Mouse (Mus musculus) retina, adult 2 months (tissue): ENCODE data around the gene Efcab5.
"Not testable (repeated sequence)": the region's sequence is repeated elsewhere in the genome, so short reads cannot be mapped to it uniquely, and the experiment has no call there.

Source experiments
- DNase-seq: peaks from one replicate; pipeline ENCODE4 v3.0.0-alpha.2; 2012; ENCODE audit warnings: low read depth, low spot score

Efcab5 gene

GRCm38 (mm10) chr11:77179771-77180170 is 9.0 kb downstream of the Efcab5 start:
- DNase-seq, result no peak

GRCm38 (mm10) chr11:77174531-77174930 is 14.2 kb downstream of the Efcab5 start:
- no peak for DNase-seq

- DNase-seq, result no peak
Observed at GRCm38 (mm10) chr11:77173731-77174130, 15.0 kb downstream of the Efcab5 start.

DNA sequence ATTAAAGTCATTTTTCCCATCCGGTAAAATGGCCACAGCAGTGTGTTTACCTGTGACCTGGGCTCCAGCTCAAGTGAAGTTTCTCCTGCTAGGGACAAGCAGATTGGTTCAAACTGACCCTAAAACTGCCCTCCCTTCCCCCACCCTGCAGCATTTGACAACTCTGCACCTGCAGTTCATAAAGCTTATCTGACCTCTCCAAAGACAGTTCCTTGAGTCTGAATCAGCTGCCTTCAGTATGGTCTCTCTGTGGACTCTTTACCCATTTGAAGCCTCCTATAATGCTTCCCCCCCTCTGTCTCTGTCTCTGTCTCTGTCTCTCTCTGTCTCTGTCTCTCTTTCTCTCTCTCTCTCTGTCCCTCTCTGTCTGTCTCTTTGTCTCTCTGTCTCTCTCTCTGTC is 28.0 kb downstream of the Efcab5 start:
- DNase-seq, result no peak

DNA sequence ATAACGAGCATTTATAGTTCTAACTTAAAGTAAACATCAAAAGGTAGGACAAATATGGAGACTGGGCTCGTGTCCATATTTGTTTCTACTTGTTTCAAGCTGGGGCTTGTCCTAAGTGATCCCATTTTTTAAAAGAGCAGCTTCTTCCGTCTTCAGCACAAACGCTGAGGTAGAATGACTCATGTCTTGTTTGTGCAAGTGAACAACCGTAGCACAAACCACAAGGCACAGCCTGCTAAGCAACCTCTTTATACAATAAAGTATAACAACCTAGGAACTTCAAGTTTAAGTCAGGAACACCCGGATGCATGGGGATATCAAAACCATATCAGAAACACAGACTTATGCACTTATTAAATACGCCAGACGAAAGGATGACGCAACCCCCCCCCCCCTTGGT is 28.4 kb downstream of the Efcab5 start:
- DNase-seq, result no peak

DNA sequence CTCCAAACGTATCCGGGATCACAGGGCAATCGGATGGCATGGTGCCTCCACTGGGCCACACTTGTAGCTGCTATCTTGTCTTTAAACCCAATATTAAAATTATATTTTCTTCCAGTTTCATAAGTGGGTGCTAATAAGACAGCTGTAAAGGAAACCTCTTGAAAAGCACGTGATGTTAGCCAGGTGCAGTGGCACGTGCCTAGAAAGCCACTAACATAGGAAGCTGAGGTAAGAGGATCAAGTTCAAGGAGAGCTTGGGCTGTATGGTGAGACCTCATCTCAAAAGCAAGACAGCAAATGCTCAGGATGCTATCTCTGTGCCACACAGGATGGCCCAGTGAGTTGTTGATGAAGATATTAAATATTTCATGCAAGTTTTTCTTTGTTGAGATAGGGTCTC is 34.6 kb downstream of the Efcab5 start:
- no peak for DNase-seq

- no peak for DNase-seq
Observed at GRCm38 (mm10) chr11:77150806-77151205, 38.0 kb downstream of the Efcab5 start.

DNA sequence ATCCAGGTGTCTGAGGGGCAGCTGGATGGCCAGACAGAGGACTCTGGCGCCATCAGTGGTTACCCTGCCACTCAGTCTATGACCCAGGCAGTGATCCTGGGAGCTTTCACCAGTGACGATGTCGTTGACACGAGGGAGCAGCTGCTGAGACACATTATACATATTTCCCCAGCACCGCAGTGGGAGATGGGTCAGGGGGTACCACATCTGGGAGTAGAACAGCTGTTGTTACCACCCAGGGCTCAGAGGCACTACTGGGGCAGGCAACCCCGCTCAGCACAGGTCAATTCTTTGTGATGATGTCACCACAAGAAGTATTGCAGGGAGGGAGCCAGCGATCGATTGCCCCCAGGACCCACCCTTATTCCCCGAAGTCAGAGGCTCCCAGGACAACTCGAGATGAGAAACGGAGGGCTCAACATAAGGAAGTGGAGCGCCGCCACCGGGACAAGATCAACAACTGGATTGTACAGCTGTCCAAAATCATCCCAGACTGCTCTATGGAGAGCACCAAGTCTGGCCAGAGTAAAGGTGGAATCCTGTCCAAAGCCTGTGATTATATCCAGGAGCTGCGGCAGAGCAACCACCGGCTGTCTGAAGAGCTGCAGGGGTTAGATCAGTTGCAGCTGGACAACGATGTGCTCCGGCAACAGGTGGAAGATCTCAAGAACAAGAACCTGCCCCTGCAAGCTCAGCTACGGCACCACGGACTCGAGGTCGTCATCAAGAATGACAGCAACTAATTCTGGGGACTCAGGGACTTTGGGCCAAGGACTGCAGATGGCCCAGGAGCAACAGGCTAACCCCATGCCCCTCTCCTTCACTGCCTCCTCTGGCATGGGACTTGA is 38.8 kb downstream of the Efcab5 start:
- DNase-seq, result not testable (repeated sequence)

DNA sequence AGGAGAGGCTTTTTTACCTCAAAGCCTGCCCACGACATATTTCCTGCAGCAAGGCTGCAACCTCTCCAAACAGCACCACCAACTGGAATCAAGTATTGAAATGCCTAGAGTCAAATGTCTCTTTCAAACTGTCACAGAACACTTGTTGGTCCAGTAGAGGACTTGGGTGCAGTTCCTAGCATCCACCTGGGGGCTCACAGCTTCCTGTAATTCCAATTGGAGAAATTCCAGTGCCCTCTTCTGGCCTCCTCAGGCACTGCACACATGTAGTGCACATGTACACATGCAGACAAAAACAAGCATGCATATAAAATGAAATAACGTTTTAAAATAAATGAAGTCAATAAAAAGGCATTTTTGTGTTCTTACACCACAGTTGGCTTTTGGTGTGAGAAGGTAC is 40.0 kb downstream of the Efcab5 start:
- no peak for DNase-seq

- no peak for DNase-seq
Observed at GRCm38 (mm10) chr11:77147753-77148152, 41.0 kb downstream of the Efcab5 start.

- DNase-seq, result no peak
Observed at GRCm38 (mm10) chr11:77145423-77145822, 43.3 kb downstream of the Efcab5 start.

DNA sequence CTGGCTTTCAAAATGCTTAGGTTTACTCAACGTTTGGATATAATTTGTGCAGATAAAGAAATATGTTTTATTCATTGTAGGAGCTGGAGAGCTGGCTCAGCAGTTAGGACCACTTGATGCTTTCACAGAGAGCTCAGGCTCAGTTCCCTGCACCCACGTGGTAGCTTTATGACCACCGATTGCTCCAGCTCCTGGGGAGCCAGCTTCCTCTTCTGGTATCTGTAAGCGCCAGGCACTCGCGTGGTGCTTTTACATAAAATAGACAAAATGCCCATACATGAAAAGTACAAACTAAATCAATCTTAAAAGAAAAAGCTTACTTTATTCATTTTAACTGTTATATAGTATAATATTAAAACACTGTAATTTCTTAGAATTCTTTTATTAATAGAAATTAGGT is 46.8 kb downstream of the Efcab5 start:
- DNase-seq, result no peak

- no peak for DNase-seq
Observed at GRCm38 (mm10) chr11:77139976-77140375, 48.8 kb downstream of the Efcab5 start.

GRCm38 (mm10) chr11:77133450-77133849 is 55.3 kb downstream of the Efcab5 start:
- DNase-seq, result no peak

- DNase-seq, result no peak
Observed at GRCm38 (mm10) chr11:77132580-77132979, 56.2 kb downstream of the Efcab5 start.

- no peak for DNase-seq
Observed at GRCm38 (mm10) chr11:77128562-77128961, 60.2 kb downstream of the Efcab5 start.

GRCm38 (mm10) chr11:77111141-77111540 is 77.6 kb downstream of the Efcab5 start:
- DNase-seq, result no peak

DNA sequence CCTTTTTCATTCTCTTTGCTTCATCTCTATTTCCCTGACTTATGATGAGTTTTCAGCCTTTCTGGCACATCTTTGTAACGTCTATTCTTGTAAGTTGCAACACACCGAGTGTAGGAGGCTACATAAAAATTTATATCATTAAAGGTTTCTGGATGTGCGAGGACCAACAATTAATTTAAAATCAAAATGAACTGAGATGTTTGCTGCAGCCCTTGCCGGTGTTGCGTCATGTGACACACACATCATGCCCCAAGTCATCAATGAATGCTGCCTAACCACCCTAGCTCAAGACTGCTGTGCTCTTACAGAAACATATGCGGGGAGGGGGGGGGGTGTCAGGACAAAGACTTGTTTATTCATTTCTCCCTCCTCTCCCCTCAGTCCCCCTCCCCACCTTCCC is 80.3 kb downstream of the Efcab5 start:
- DNase-seq, result no peak

DNA sequence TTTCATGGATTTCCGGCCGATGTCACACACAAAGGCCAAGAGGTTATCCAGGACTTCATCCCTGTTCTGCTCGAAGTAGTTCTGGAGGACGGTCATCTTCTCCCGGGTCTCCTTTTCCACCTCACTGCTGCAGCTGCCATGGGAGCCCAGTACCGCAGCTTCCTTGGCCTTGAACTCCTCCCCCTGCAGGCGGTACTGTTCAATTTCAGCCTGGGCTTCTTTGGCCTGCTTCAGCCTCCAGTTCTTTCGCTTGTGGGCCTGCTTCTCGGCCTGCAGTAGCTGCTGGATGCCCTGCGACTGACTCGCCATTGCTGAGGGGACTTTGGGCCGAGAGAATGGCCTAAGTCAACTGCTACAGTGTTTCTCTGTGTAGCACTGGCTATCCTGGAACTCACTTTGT is 80.9 kb downstream of the Efcab5 start:
- not testable (repeated sequence) for DNase-seq

DNA sequence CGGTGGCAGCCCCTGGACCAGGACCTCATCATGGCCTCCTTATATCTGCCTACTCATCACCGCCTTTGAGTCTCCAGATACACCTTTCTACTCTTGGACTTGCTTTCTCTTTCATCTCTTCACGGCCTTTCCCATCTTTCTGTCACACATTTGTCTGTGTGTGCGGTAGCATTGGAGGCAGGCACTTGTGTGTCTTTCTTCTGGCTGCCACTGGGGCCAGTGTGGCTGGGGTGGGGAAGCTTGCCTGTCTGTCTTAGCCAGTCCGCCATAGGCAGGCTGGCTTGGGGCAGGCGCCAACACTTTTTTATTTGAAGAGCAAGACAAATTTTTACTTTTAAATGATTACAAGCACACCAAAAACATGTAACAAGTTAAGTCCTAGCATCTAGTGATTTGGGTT is 81.8 kb downstream of the Efcab5 start:
- DNase-seq, result no peak

- DNase-seq, result peak; percentile 51
Observed at GRCm38 (mm10) chr11:77100137-77100937, 88.4 kb downstream of the Efcab5 start.

DNA sequence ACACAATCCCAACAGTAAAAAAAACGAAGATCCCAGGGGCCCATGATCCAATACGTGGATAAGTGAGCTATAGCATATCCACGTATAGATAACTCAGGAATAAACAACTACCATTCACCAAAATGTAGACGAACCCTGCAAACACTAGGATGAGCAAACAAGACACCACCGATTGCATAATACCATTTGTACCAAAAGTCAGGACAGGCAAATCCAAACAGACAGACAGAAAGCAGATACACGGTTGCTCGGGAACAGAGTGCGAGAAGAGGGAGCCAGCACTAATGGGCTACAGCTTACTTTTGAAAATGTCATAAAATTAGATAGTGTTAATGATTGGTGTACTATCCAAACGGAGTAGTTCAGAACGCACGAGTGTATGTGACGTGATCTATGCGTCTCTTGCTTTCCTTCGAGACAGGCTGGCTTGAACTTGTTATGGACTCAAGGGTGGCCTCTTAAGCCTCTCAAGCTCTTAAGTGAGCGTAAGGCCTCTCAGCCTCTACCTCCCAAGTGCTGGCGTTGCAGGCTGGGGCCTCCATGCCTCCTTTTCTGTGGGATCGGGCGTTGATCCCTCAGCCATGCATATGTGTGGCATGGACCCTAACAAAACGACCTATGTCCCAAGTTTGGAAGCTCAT is 90.3 kb downstream of the Efcab5 start:
- no peak for DNase-seq
